In genomic region chr15:61660581-61660980, GRCm38 (mm10) we compare ENCODE assay signal across 17 mouse cellular contexts.
DNase-seq lines count a peak whose midpoint lies in the region; ATAC-seq and TF ChIP-seq lines count a peak whose summit lies in the region.
"Had no signal": no experiment of that assay in that cellular context is flagged by ENCODE, and none has a peak within 500 bp of the region (broad histone marks: within the 10 kb centered on the region; RNA-seq: fewer than 3 reads in every experiment).

No protein-coding gene starts in this region.

- no peaks in the 10 kb centered on the region for H3K36me3 ChIP-seq in midbrain, embryonic 14.5 days (ENCODE audit: control insufficient read depth, insufficient read depth, low read length)
- no peaks in the 10 kb centered on the region for H3K36me3 ChIP-seq in midbrain, embryonic 15.5 days (replicated peaks)
- no peaks in the 10 kb centered on the region for H3K36me3 ChIP-seq in forebrain, embryonic 16.5 days (ENCODE audit: control insufficient read depth, insufficient read depth)
- no peaks in the 10 kb centered on the region for H3K36me3 ChIP-seq in liver, postnatal 0 days (replicated peaks; ENCODE audit: insufficient read depth, low read length)
- H3K36me3 ChIP-seq: forebrain, embryonic 15.5 days; hindbrain, embryonic 15.5 days; limb, embryonic 15.5 days had no signal

- no peaks in the 10 kb centered on the region for H3K4me1 ChIP-seq in midbrain, embryonic 14.5 days (ENCODE audit: control insufficient read depth, insufficient read depth, low read length)
- no peaks in the 10 kb centered on the region for H3K4me1 ChIP-seq in midbrain, embryonic 15.5 days
- no peaks in the 10 kb centered on the region for H3K4me1 ChIP-seq in forebrain, embryonic 16.5 days (replicated peaks; ENCODE audit: control insufficient read depth, insufficient read depth, low read length)
- no peaks in the 10 kb centered on the region for H3K4me1 ChIP-seq in liver, postnatal 0 days (ENCODE audit: insufficient read depth)
- H3K4me1 ChIP-seq: forebrain, embryonic 15.5 days; hindbrain, embryonic 15.5 days; limb, embryonic 15.5 days had no signal

- H3K9me3 ChIP-seq in midbrain, embryonic 14.5 days (ENCODE audit: control insufficient read depth, low read length) = no peaks in the 10 kb centered on the region
- no peaks in the 10 kb centered on the region for H3K9me3 ChIP-seq in midbrain, embryonic 15.5 days
- no peaks in the 10 kb centered on the region for H3K9me3 ChIP-seq in forebrain, embryonic 16.5 days (ENCODE audit: control insufficient read depth, low read length)
- no peaks in the 10 kb centered on the region for H3K9me3 ChIP-seq in liver, postnatal 0 days (ENCODE audit: low read length)
- H3K9me3 ChIP-seq: forebrain, embryonic 15.5 days; hindbrain, embryonic 15.5 days; limb, embryonic 15.5 days had no signal

- peak; percentile 3 for DNase-seq in embryo, embryonic 10.5 days (ENCODE audit: low spot score)
- DNase-seq in embryo, embryonic 9.5 days (ENCODE audit: extremely low spot score) = no peak
- DNase-seq in midbrain, embryonic 14.5 days = peak; percentile 18
- peak; percentile 57 to 78 for DNase-seq in cerebellum, postnatal 10 days
- DNase-seq in layer of hippocampus, postnatal 14 days (ENCODE audit: low spot score in 2 of 2) = peak; percentile 4 to 40
- DNase-seq in liver, postnatal 0 days = no peak
- DNase-seq: adrenal gland, postnatal 10 days; lung, adult 18-20 months; lung, postnatal 4 days; right cerebral cortex, postnatal 14 days; thymus, adult 18-20 months had no signal

- TF ChIP-seq EP300 in liver, postnatal 0 days (IDR thresholded peaks at IDR 0.05; ENCODE audit: low read depth) = no peak

- no peak for ATAC-seq in midbrain, embryonic 14.5 days (ENCODE audit: low FRiP score, low TSS enrichment)
- ATAC-seq in midbrain, embryonic 15.5 days (replicated peaks) = no peak
- no peak for ATAC-seq in forebrain, embryonic 16.5 days
- ATAC-seq in liver, postnatal 0 days = no peak
- ATAC-seq: forebrain, embryonic 15.5 days had no signal

- H3K4me3 ChIP-seq in midbrain, embryonic 14.5 days (replicated peaks; ENCODE audit: low read depth, low read length) = no peak overlapping the region
- no peak overlapping the region for H3K4me3 ChIP-seq in midbrain, embryonic 15.5 days
- H3K4me3 ChIP-seq in forebrain, embryonic 16.5 days (replicated peaks; ENCODE audit: low read length) = no peak overlapping the region
- H3K4me3 ChIP-seq in liver, postnatal 0 days (ENCODE audit: low read depth, low read length) = no peak overlapping the region
- H3K4me3 ChIP-seq: forebrain, embryonic 15.5 days; hindbrain, embryonic 15.5 days; limb, embryonic 15.5 days had no signal

- no peak overlapping the region for H3K4me2 ChIP-seq in midbrain, embryonic 14.5 days (ENCODE audit: low read length)
- H3K4me2 ChIP-seq in midbrain, embryonic 15.5 days = no peak overlapping the region
- no peak overlapping the region for H3K4me2 ChIP-seq in forebrain, embryonic 16.5 days (ENCODE audit: low read length)
- H3K4me2 ChIP-seq in liver, postnatal 0 days (ENCODE audit: low read depth, low read length) = no peak overlapping the region
- H3K4me2 ChIP-seq: forebrain, embryonic 15.5 days; hindbrain, embryonic 15.5 days; limb, embryonic 15.5 days; midbrain, embryonic 11.5 days had no signal

- H3K9ac ChIP-seq in midbrain, embryonic 14.5 days (replicated peaks; ENCODE audit: low read length) = no peak overlapping the region
- H3K9ac ChIP-seq in midbrain, embryonic 15.5 days = no peak overlapping the region
- no peak overlapping the region for H3K9ac ChIP-seq in forebrain, embryonic 16.5 days (replicated peaks; ENCODE audit: low read depth, low read length)
- no peak overlapping the region for H3K9ac ChIP-seq in liver, postnatal 0 days (replicated peaks)
- H3K9ac ChIP-seq: forebrain, embryonic 15.5 days; hindbrain, embryonic 15.5 days; limb, embryonic 15.5 days had no signal

- no peaks in the 10 kb centered on the region for H3K27me3 ChIP-seq in midbrain, embryonic 14.5 days (ENCODE audit: control insufficient read depth, insufficient read depth, low read length)
- H3K27me3 ChIP-seq in midbrain, embryonic 15.5 days (replicated peaks) = no peaks in the 10 kb centered on the region
- H3K27me3 ChIP-seq in forebrain, embryonic 16.5 days (replicated peaks; ENCODE audit: control insufficient read depth, insufficient read depth, low read length) = no peaks in the 10 kb centered on the region
- no peaks in the 10 kb centered on the region for H3K27me3 ChIP-seq in liver, postnatal 0 days (ENCODE audit: insufficient read depth, low read length)
- H3K27me3 ChIP-seq: forebrain, embryonic 15.5 days; hindbrain, embryonic 15.5 days; limb, embryonic 15.5 days had no signal

- no peak for TF ChIP-seq CTCF in liver, postnatal 0 days (IDR thresholded peaks at IDR 0.05; ENCODE audit: low read depth)

- WGBS in midbrain, embryonic 14.5 days = 54% methylated on average over 3 of the region's 3 CpGs
- 50% methylated on average over 3 of the region's 3 CpGs for WGBS in midbrain, embryonic 15.5 days
- WGBS in forebrain, embryonic 16.5 days = 63% methylated on average over 3 of the region's 3 CpGs
- WGBS in liver, postnatal 0 days (ENCODE audit: insufficient replicate concordance) = 56% methylated on average over 3 of the region's 3 CpGs

- no peak overlapping the region for H3K27ac ChIP-seq in midbrain, embryonic 14.5 days (replicated peaks; ENCODE audit: low read depth, low read length)
- no peak overlapping the region for H3K27ac ChIP-seq in midbrain, embryonic 15.5 days
- no peak overlapping the region for H3K27ac ChIP-seq in forebrain, embryonic 16.5 days (ENCODE audit: low read length)
- no peak overlapping the region for H3K27ac ChIP-seq in liver, postnatal 0 days (ENCODE audit: low read depth)
- H3K27ac ChIP-seq: forebrain, embryonic 15.5 days; hindbrain, embryonic 15.5 days; limb, embryonic 15.5 days had no signal

Comparison
In these comparisons a context has a peak if more than half of its experiments do, and no peak if none do; other contexts are left out.
1. DNase-seq: peak in embryo, embryonic 10.5 days (single experiment), midbrain, embryonic 14.5 days (single experiment), cerebellum, postnatal 10 days (2 of 2) and layer of hippocampus, postnatal 14 days (2 of 2); none in embryo, embryonic 9.5 days (single experiment) and liver, postnatal 0 days (single experiment).